Mouse (Mus musculus): ENCODE data around the gene Vmn2r80.

The Vmn2r80 gene

GRCm38 (mm10) chr10:79148469-79148868 is at the start of gene Vmn2r80:
TSS of gene Vmn2r80 (plus strand) at chr10:79148769.
- 78% methylated on average over 4 of the region's 4 CpGs for WGBS

GRCm38 (mm10) chr10:79106325-79107282 is 42.0 kb upstream of the Vmn2r80 start:
- WGBS, result 80% methylated on average over 8 of the region's 8 CpGs

GRCm38 (mm10) chr10:79107531-79107930 is 41.0 kb upstream of the Vmn2r80 start:
- WGBS, result 67% methylated on average over 2 of the region's 2 CpGs

- WGBS, result 78% methylated on average over 1 of the region's 1 CpGs
These were observed 39.4 kb upstream of the Vmn2r80 start for GRCm38 (mm10) chr10:79109156-79109555.

GRCm38 (mm10) chr10:79110482-79110881 is 38.1 kb upstream of the Vmn2r80 start:
- 93% methylated on average over 5 of the region's 5 CpGs for WGBS

GRCm38 (mm10) chr10:79115085-79115484 is 33.5 kb upstream of the Vmn2r80 start:
- WGBS, result 79% methylated on average over 1 of the region's 1 CpGs

- WGBS, result 42% methylated on average over 4 of the region's 4 CpGs
These were observed 32.3 kb upstream of the Vmn2r80 start for GRCm38 (mm10) chr10:79116125-79116849.

- WGBS, result 87% methylated on average over 1 of the region's 1 CpGs
These were observed 51.4 kb downstream of the Vmn2r80 start for GRCm38 (mm10) chr10:79199973-79200372.

- 78% methylated on average over 7 of the region's 7 CpGs for WGBS
These were observed 73.6 kb downstream of the Vmn2r80 start for GRCm38 (mm10) chr10:79222214-79222613.
